Mouse (Mus musculus): ENCODE measurements around the gene Dnttip2.

Gene Dnttip2

DNA sequence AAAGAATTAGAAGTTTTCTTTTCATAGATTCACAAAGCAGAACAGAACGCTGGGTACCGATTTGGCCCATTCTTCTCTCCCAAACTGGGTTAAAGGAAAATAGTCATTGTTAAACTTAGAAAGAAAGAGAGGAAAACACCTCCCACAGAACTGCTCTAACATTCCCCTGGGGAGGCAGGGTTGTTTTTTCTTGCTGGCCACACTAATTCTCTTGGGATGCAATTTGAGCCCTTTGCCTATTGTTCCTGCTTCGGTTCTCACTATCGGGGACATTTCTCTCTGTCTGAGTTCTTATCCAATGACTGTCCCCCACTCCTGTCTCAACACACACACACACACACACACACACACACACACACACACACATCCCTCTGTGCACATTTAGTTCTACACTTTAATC is 59.3 kb downstream of the Dnttip2 start:
- no peak for DNase-seq (ENCODE audit: low read depth)

GRCm38 (mm10) chr3:122333902-122334301 is 59.7 kb downstream of the Dnttip2 start:
- no peak for DNase-seq (ENCODE audit: low read depth)

- DNase-seq (ENCODE audit: low read depth), result no peak
These were observed 60.2 kb downstream of the Dnttip2 start for GRCm38 (mm10) chr3:122334375-122334774.
